Mouse (Mus musculus): ENCODE results near the gene Kcnma1. TPM values are rescaled to one million over a fixed set of nuclear protein-coding genes. Genes with fewer than 3 reads are reported as not detected.

Kcnma1 gene
- polyA plus RNA-seq, 1 experiment: 3.6 TPM

DNA sequence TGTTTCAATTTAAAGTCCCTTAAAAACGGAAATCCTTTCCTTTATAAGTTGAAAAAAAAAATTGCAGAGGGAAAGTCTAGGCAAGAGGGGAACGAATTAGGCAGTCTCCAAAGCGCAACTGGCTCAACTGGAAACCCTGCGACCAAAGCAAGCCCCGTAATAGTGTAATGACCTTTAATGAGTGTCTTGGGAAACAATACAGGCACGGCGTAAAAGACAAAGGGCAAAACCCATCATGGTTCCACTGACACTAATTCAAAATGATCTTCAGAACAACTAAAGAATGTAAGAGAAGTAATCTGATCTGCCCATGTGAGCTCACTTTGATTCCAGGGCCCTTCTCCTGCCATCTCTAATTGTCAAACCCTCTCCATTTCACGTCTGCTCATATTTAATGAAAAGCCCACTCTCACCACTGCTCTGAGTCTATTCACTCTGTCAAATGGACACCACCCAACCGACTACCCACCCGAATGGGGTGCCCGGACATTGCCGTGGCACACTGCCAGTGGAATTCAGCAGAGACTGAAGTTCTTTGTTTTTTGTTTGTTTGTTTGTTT lies 591.7 kb downstream of the Kcnma1 start:
- WGBS: 67% methylated on average over 12 of the region's 12 CpGs
- DNase-seq (ENCODE audit: low read depth, low spot score): no peak

DNA sequence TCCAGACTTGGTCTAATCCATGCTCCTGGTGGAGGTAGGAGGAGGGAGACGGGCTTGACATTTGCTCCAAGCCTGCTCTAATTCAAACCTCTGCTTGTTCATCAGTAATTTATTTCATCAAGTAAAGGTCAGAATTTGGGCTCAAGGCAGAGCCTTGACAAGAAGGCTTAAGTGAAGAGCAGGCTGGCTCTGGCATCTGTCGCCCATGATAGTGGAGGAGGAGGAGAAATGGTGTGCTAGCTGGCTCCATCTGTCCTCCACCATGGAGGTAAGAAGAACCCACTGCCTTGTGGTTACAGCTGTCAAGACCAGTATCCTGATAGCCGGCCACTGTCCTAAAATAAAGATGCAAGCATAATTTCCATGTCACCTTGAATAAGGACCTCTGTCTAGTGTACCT lies 595.3 kb downstream of the Kcnma1 start:
- DNase-seq (ENCODE audit: low read depth, low spot score): no peak
- WGBS: 92% methylated on average over 3 of the region's 3 CpGs

DNA sequence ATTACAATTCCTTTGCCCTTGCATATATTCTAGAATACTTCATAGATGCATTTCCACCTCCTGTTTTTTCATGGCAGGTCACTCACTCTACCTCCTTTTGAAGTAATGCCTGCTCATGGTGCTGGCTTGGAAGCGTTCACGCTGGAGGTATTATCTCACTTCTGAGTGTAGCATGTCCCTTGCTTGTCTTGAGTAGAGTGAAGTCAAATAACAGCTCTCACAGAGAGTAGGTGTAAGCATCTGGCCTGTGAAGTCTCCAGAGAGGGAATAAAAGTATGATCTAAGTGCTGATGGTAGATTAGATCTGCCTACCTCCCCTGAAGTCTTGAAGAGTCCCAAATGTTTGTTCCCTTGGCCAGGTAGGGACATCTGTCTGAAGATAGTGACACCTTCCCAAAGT lies 607.2 kb downstream of the Kcnma1 start:
- DNase-seq (ENCODE audit: low read depth, low spot score): no peak
- WGBS: 82% methylated on average over 2 of the region's 2 CpGs

DNA sequence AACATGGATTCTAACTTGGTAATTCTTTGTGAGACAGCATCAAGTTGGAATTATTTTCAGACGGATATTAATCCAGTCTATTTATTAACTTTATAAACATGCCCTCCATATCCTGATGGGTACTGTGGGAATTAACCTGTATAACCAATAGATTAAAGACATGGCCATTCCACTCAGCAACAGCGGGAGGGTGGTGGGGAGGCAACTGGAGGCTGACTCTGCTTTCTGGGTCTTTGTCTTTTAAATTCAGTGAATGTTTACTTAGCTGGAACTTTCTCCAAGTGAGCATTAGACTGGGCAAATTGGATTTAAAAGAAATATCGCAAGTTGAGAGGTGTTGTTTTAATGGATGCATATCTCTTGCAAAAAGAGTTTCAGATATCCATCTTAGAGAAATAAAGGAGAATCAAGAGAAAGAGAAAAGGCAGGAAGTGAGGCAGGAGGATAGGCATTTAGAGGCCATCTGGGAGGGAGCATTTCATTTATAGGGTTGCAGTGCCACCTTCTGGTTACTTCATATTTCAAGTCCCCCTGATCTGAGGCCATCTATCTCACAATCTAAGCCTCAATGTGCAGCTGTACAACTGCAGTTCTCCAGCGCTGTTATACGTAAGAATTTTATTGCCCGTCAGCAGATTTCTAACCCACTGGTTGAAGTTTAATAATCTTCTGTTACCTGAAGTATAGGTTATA lies 613.4 kb downstream of the Kcnma1 start:
- DNase-seq (ENCODE audit: low read depth, low spot score): peak; percentile 44
- WGBS: 18% methylated on average over 6 of the region's 6 CpGs

DNA sequence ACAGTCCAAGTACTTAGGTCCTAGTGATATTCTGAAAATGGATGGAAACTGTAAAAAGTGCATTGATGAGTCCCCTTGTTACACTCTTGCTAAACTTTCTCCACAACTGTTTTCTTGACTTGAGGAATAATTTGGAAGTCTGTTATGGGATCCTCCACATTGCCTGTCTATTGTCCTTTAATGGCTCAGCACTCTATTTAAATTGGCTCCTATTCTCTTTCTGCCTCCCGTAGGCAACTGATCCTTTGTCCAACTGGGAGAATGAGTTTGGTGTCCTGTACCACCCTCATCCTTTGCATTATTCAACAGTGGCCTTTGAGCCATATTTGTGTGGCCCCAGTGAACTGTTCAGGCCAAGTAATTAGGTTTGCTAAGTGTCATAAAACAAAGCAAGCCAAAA lies 616.6 kb downstream of the Kcnma1 start:
- WGBS: 63% methylated on average over 1 of the region's 1 CpGs
- no peak for DNase-seq (ENCODE audit: low read depth, low spot score)

DNA sequence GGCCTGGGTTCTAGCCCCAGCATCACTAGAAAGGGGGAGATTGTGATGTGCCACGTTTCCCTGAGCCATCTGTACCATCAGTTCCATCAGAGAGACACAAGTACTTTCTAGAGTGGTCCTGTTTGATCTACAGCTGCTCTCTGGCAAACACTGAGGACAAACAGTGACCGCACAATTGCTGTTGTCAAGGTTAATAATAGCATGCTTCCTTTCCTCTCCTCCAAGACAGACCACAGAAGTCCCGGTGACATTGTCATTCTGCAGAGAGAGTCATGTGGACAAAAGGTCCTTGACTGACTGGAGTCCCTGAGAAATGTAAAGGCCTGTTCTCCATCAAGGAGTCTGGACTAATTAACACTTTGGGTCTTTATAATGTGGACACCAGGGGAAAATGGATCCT lies 622.7 kb downstream of the Kcnma1 start:
- DNase-seq (ENCODE audit: low read depth, low spot score): no peak
- WGBS: 41% methylated on average over 3 of the region's 3 CpGs

DNA sequence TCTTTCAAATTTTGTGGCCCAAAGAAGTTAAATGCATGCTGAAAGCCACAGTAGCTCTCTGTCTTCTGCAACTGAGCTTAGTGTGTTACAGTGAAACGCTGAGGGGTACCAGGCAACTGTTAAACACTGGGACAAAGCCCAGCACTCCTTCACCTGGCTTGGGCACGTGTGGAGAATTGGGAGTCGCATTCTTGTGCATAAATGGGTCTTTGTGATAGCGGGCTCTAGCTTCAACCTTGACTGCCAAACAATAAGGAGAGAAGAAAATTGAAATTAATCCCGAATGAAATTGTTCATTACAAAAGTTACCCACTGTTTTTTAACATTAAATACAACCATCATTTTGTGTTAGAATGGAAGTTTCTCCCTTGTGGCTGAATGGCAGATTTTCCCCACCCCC lies 623.5 kb downstream of the Kcnma1 start:
- DNase-seq (ENCODE audit: low read depth, low spot score): no peak
- 75% methylated on average over 5 of the region's 5 CpGs for WGBS

DNA sequence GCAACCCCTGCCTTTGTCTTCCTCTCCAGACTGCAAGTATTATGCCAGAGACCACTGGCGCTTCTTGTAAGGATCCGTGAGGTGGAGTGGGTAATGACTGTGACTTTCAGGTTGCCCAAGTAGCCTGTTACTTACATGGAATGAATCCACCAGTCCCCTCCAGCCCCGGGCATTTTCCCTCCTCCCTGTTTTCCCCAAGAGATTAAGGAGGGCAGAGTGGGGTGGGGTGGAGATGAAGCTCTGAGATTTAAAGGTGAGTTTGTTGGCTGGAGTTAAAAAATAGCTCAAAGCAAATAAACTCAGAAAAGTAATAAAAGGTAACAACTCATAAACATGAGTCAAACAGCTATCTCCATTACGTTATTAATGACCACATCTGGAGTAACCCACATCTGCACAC lies 624.1 kb downstream of the Kcnma1 start:
- no peak for DNase-seq (ENCODE audit: low read depth, low spot score)
- 35% methylated on average over 4 of the region's 4 CpGs for WGBS

DNA sequence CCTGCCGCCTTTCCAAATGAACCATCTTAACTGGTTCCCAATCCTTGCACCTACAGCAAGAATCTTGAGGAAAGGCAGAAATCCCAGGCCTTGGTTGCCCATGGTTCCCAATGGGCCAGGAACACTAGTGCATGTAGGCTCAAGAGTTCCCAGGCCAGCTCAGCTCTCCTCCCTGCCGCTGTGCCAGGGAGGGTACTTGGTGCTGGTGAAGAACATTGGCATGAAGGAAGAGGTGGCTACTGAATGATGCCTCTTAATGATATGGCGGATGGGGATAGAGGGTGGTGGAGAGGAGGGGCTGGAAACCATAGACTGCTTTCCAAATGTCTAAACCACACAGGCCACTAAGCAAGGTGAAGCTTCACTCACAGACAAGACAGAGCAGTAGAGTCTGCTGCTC lies 627.5 kb downstream of the Kcnma1 start:
- 96% methylated on average over 3 of the region's 3 CpGs for WGBS
- no peak for DNase-seq (ENCODE audit: low read depth, low spot score)

DNA sequence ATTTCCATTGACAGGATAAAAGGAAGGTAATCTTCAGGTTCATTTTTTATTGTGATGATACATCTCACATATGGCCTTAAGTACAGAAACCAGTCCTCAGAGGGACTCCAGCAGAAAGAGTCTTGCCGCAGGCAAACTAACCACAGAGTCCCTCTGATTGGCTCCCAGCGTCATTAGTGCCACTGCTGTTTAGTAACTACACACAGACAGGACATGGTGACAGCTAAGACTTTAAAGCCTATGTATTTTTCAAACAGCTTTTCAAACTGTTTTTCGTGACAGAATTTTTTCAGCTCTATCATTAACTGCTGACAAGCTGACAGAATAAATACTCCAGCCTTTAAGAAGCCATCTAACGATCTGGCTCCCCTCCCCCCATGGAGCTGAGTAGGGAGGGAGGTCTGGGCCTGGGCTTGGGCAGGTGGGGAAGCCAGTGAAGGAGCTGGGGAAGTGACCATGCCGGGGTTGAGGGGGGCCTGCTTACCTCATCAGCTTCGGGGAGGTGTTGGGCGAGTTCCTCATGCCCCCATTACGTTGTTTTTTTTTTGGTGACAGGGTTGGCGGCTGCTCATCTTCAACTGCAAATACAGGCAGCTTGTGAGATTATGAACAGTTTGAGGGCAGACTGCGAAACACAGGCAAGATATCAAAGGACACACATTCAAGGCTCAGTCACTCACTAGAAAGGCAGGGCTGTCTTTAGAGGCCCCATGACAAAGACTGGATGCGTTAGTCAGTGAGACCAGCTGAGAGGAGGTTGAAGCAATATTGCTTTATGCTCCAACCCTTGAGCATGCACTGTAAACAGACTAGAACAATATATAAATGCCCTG lies 628.3 kb downstream of the Kcnma1 start:
- WGBS: 58% methylated on average over 11 of the region's 11 CpGs
- no peak for DNase-seq (ENCODE audit: low read depth, low spot score)

DNA sequence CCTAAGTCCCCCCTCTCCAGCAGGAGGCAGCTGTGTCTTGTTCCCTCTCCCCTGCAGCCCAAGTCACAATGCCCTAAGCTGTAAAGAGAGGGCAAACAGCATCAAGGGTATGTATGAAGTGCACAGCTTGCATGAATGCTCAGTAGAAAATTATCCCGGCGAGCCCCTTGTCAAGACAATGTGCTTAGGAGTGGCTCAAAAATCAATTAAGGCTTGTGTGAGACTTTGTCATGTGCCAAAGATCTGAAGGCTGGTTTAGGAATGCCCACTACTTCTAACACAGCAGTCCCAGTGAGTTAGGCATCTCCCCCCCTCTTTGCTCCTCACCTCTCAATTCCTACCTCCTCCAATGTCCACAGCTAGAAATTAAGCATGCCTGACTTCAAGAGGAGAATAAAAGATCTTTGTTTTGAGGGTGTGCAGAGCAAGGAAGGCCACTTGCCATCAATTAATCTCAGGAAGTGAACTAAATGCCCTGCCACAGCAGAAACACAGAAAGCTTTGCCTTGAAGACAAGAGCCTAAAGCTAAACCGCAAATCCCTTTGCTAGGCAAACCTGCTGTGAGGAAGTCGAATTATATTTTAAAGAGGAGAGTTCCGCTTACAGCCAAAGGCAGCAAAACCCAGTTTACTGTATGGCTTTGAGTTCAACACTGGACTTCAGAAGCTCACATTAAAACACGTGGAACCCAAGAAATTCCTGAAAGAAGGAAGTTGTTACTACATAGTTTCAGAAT lies 635.8 kb downstream of the Kcnma1 start:
- WGBS: 66% methylated on average over 6 of the region's 6 CpGs
- no peak for DNase-seq (ENCODE audit: low read depth, low spot score)

DNA sequence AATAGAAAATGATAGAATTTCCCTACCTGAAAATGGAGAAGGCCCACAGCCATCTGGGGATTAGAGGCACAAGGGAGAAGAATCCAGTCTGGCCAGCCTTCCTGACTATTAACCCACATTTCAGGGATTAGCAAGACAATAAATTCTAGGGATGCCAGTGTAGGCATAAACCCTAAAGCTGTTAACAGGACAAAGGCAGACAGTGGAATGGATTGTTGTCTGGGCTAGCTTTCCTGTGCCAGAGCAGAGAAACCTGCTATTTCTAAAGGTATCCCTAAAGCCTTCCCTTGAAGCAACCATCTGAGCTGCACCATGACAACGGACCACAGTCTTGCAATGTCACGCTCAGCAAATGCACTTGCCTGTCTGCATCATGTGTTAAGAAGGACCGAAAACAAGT lies 642.3 kb downstream of the Kcnma1 start:
- DNase-seq (ENCODE audit: low read depth, low spot score): no peak
- 77% methylated on average over 3 of the region's 3 CpGs for WGBS

DNA sequence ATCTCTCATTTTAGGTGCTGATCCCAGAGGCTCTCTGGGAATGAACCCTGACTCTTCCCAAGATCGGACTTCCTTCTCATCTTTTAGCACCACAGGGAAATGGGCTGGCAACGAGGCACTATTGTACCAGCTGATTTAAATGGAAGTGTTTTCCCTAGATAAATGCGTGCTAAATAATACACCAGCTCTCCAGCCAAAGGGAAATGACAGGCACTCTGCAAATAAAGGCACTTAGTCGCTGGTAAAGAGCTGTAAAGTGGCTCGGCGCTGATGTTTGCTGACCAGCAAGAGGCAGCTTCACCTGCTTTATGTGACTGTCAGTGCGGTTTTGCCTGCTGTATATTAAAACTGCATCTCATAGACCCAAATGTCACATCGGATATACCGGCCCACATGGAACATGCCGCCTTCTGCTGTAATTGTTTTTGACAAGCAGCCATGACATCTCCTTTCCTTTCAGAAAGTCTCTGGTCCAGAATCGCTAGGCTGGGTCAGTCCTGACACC lies 653.7 kb downstream of the Kcnma1 start:
- DNase-seq (ENCODE audit: low read depth, low spot score): no peak
- WGBS: 33% methylated on average over 11 of the region's 11 CpGs

DNA sequence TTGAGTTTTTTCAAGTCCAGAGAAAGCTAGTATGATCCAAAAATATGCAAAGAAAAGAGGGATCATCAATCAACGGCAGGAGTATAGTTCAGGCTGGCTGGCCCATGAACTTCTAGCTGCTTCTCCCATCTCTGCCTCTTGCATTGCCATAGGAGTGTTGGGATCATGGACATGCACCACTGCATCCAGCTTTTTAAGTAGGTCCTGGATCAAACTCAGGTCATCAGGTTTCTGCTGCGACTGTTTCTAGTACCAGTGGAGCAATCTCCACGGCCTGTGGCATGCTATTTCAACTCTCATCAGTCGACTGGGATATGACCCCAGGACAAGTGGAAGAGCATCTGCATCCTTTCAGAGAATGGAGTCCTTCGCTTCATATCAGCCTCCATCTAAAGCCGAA lies 655.5 kb downstream of the Kcnma1 start:
- WGBS: 90% methylated on average over 6 of the region's 6 CpGs
- DNase-seq (ENCODE audit: low read depth, low spot score): no peak

DNA sequence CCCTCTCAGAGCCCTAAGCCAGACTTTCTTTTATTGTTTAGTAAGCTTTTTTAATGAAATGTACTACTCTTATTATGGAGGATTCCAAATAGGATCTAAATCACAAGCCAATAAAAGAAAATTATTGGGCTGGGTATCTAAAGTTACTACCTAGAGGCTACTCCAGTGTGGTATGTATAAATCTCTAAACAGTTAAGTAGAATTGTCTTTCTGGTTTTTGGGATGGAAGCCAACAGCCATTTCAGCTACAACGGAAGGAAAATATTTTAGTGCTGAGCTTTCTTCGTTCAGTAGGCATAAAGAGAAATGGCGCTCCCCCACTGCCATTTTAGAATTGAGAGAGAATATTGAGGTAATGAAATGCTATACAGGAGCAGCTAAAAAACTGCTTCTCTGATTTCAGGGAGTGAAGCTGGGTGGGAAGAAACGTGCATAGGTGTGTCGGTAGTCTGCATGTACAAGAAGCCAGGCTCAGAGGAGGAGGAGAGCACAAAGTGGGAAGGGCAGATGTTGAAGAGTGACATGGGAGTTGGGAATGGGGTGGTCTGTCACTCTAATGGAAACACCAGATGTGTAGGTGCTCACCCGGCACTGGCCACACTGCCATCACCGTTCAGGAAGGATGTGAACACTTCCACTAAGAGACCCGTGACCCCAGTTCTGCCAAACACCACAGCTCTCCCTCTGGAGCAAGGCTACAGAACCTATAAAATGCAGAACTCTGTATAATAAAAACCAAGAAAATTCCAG lies 656.6 kb downstream of the Kcnma1 start:
- 70% methylated on average over 8 of the region's 8 CpGs for WGBS
- no peak for DNase-seq (ENCODE audit: low read depth, low spot score)

DNA sequence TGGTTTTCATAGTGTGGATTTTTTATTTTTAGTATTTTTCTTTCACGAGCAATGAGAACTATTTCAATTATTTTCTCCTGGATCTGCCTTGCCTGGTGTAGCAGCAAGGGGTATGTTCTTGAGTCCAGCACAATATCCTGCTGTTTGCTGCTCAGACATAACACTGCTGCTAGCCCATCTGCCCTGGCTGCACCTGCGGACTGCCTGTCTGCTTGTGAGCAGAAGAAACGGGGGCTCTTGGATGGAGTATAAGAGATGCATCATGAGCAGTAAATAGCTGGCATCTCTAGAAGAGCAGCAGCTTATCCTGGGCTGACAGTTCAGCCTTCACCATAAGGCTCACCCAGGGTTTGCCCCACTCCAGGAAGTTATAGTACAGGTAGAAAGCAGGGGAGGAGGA lies 687.5 kb downstream of the Kcnma1 start:
- WGBS: 66% methylated on average over 3 of the region's 3 CpGs

DNA sequence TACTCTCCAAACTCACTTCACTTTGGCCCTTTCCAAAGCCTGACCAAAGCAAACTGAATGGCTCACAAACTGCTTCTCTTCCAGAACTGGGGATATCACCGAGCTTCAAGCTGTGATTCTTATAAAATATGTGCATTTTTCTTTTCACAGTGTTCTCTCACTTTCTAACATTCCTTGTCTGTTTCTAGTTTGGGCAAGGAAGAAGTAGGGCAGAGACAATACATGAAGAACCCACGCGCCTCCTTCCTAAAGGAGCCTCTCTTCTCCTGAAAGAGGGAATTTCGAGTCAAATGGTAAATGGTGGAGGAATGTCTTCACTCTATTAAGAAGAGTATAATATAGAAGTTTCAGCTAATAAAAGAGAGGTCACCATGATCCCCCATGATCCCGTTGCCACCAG lies 709.0 kb downstream of the Kcnma1 start:
- no peak for DNase-seq (ENCODE audit: low read depth, low spot score)
- 85% methylated on average over 5 of the region's 5 CpGs for WGBS

More for the DNA sequence above, 687.5 kb downstream of the Kcnma1 start:
- no peak for DNase-seq (ENCODE audit: low read depth, low spot score)

DNA sequence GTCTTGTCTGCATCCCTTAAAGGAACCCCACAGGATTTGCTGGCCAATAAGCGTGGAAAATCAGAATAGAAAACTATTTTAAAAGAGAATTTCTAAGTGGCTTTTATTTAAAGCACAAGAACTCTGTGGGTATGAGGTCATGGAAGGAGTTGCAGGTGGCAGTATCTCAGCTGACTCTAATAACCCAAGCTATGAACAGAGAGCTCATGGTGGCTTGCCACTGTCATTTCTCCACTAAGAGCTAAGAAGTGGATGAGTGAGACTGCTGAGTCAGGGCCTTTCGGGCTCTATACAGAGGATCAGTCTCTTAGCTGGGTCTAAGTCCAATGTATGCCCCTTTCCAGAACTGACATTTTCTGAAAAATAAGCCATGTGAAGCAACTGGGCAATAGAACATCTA lies 713.8 kb downstream of the Kcnma1 start:
- WGBS: 94% methylated on average over 2 of the region's 2 CpGs
- DNase-seq (ENCODE audit: low read depth, low spot score): no peak

DNA sequence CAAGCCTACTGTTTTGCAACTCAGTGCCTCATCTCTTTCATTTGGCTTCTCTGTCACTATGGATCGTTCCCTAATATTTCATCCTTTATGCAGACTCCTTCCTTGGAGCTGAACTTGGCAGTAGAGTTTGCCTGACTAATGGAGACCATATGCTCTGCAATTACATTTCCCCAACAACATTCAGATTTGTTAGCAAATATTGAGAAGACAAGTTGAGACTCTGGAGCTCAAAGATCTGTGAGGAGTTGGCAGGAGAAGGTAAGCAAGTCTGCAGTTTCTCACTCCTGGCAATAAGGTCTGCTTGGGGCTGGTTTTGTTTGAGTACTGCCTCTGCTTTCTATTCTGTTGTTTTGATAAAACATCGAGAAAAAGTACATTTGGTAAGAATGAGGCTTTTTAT lies 723.7 kb downstream of the Kcnma1 start:
- no peak for DNase-seq (ENCODE audit: low read depth, low spot score)
- 74% methylated on average over 2 of the region's 2 CpGs for WGBS

All from large intestine, adult 2 months (tissue).